Comparison of ENCODE assay signal across 10 mouse cellular contexts in genomic region chr9:48733083-48733482, GRCm38 (mm10).
DNase-seq lines count a peak whose midpoint lies in the region; ATAC-seq and TF ChIP-seq lines count a peak whose summit lies in the region.
"Had no signal": no experiment of that assay in that cellular context is flagged by ENCODE, and none has a peak within 500 bp of the region (broad histone marks: within the 10 kb centered on the region; RNA-seq: fewer than 3 reads in every experiment).

No protein-coding gene starts in this region.

- no peak for ATAC-seq in forebrain, embryonic 14.5 days
- ATAC-seq in midbrain, embryonic 15.5 days (replicated peaks) = no peak
- ATAC-seq in inflammation-experienced regulatory T-cells, adult 6 months = no peak

- H3K4me1 ChIP-seq in forebrain, embryonic 14.5 days (ENCODE audit: control insufficient read depth, insufficient read depth, low read length) = peaks cover 75% of the 10 kb centered on the region
- H3K4me1 ChIP-seq in midbrain, embryonic 15.5 days = peaks cover 81% of the 10 kb centered on the region
- H3K4me1 ChIP-seq: liver, embryonic 15.5 days had no signal

- no peak overlapping the region for H3K4me2 ChIP-seq in forebrain, embryonic 14.5 days (ENCODE audit: low read length)
- H3K4me2 ChIP-seq in midbrain, embryonic 15.5 days = no peak overlapping the region
- H3K4me2 ChIP-seq: liver, embryonic 15.5 days had no signal

- no peak overlapping the region for H3K9ac ChIP-seq in forebrain, embryonic 14.5 days (ENCODE audit: low read length)
- no peak overlapping the region for H3K9ac ChIP-seq in midbrain, embryonic 15.5 days
- H3K9ac ChIP-seq: liver, embryonic 15.5 days had no signal

- no peaks in the 10 kb centered on the region for H3K9me3 ChIP-seq in forebrain, embryonic 14.5 days (replicated peaks; ENCODE audit: control insufficient read depth, low read length)
- H3K9me3 ChIP-seq in midbrain, embryonic 15.5 days = no peaks in the 10 kb centered on the region
- H3K9me3 ChIP-seq: liver, embryonic 15.5 days had no signal

- peak overlapping the region; percentile 98 for H3K27ac ChIP-seq in left cerebral cortex, adult 2 months
- H3K27ac ChIP-seq in forebrain, embryonic 14.5 days (ENCODE audit: low read depth, low read length) = peak overlapping the region; percentile 56; the same call in 1 of the 2 replicates
- H3K27ac ChIP-seq in midbrain, embryonic 15.5 days = peak overlapping the region; percentile 65
- H3K27ac ChIP-seq: liver, embryonic 15.5 days had no signal

- 55% methylated on average over 6 of the region's 6 CpGs for WGBS in forebrain, embryonic 14.5 days
- WGBS in midbrain, embryonic 15.5 days = 55% methylated on average over 6 of the region's 6 CpGs

- H3K36me3 ChIP-seq in forebrain, embryonic 14.5 days (ENCODE audit: control insufficient read depth, insufficient read depth, low read length) = no peaks in the 10 kb centered on the region
- H3K36me3 ChIP-seq in midbrain, embryonic 15.5 days (replicated peaks) = no peaks in the 10 kb centered on the region
- H3K36me3 ChIP-seq: liver, embryonic 15.5 days had no signal

- DNase-seq in cerebellum, postnatal 14 days = peak; percentile 59 to 67
- DNase-seq in cerebellum, postnatal 4 days (ENCODE audit: low spot score in 2 of 2) = no peak
- DNase-seq in left cerebral cortex, adult 2 months (ENCODE audit: extremely low spot score in 1 of 2, low spot score in 2 of 2) = no peak
- no peak for DNase-seq in left cerebral cortex, adult 18-20 months (ENCODE audit: low spot score in 2 of 2)
- DNase-seq in forebrain, embryonic 14.5 days (ENCODE audit: low spot score) = no peak
- DNase-seq in urinary bladder, adult 18-20 months (ENCODE audit: low spot score in 2 of 2) = no peak
- DNase-seq: adrenal gland, postnatal 25 days had no signal

- intact Hi-C loops in left cerebral cortex, adult 2 months (cut with DNase I) = no loop called here

- TF ChIP-seq CTCF in left cerebral cortex, adult 2 months (IDR thresholded peaks at IDR 0.05) = no peak

- no peak overlapping the region for H3K4me3 ChIP-seq in left cerebral cortex, adult 2 months
- no peak overlapping the region for H3K4me3 ChIP-seq in forebrain, embryonic 14.5 days (ENCODE audit: low read depth, low read length)
- H3K4me3 ChIP-seq in midbrain, embryonic 15.5 days = no peak overlapping the region
- H3K4me3 ChIP-seq: liver, embryonic 15.5 days had no signal

- H3K27me3 ChIP-seq in forebrain, embryonic 14.5 days (replicated peaks; ENCODE audit: control insufficient read depth, insufficient read depth, low read length) = peaks cover 5% of the 10 kb centered on the region; the same call in 1 of the 2 replicates
- no peaks in the 10 kb centered on the region for H3K27me3 ChIP-seq in midbrain, embryonic 15.5 days (replicated peaks)

Comparison
In these comparisons a context has a peak if more than half of its experiments do, and no peak if none do; other contexts are left out.
1. DNase-seq: peak in cerebellum, postnatal 14 days (2 of 2); none in cerebellum, postnatal 4 days (0 of 2), left cerebral cortex, adult 2 months (0 of 2), left cerebral cortex, adult 18-20 months (0 of 2), forebrain, embryonic 14.5 days (single experiment) and urinary bladder, adult 18-20 months (0 of 2).
2. Peak in every context shown above with its lines, with median percentiles within 50 percentile points of each other: H3K27ac ChIP-seq.